Mouse (Mus musculus) stomach, embryonic 14.5 days (tissue): ENCODE measurements around the gene Gm48552. TPM values are rescaled to one million over a fixed set of nuclear protein-coding genes. Genes with fewer than 3 reads are reported as not detected.

Source experiments
- ATAC-seq: fragments of 200-750 bp; cut with Nextera tagmentation; 2 replicates; pipeline ENCODE4 v1.8.0; 2017; ENCODE audit warnings: low read depth, moderate TSS enrichment; ENCODE audit not compliant: insufficient number of reproducible peaks, insufficient read depth, low FRiP score
- H3K27ac ChIP-seq: fragments of 300-500 bp; sonication (generic); 2 replicates; pipeline ENCODE4 v1.5.1; 2014; ENCODE audit warnings: mild to moderate bottlenecking, low read length, moderate library complexity, mixed read lengths
- H3K27me3 ChIP-seq: fragments of 300-500 bp; sonication (generic); 2 replicates; pipeline ENCODE4 v1.6.1; 2014; ENCODE audit warnings: low read length, control low read depth, mixed read lengths; ENCODE audit not compliant: control insufficient read depth, insufficient read depth
- H3K36me3 ChIP-seq: fragments of 300-500 bp; sonication (generic); 2 replicates; pipeline ENCODE4 v1.6.1; 2014; ENCODE audit warnings: mild to moderate bottlenecking, control low read depth, low read length, moderate library complexity, mixed read lengths; ENCODE audit not compliant: control insufficient read depth, insufficient read depth
- H3K4me1 ChIP-seq: fragments of 300-500 bp; sonication (generic); 2 replicates; pipeline ENCODE4 v1.6.1; 2014; ENCODE audit warnings: low read length, control low read depth, mixed read lengths; ENCODE audit not compliant: control insufficient read depth, insufficient read depth
- H3K4me2 ChIP-seq: fragments of 300-500 bp; sonication (generic); replicated peaks from 2 replicates; pipeline ENCODE4 v1.6.1; 2014; ENCODE audit warnings: low read depth, low read length, control low read depth
- H3K4me3 ChIP-seq: fragments of 300-500 bp; sonication (generic); 2 replicates; pipeline ENCODE4 v1.5.1; 2014; ENCODE audit warnings: low read depth, low read length, control low read depth
- H3K9ac ChIP-seq: fragments of 300-500 bp; sonication (generic); replicated peaks from 2 replicates; pipeline ENCODE4 v1.6.1; 2014; ENCODE audit warnings: low read depth, mild to moderate bottlenecking, control low read depth, low read length, moderate library complexity, mixed read lengths
- H3K9me3 ChIP-seq: fragments of 300-500 bp; sonication (generic); 2 replicates; pipeline ENCODE4 v1.6.1; 2016; ENCODE audit warnings: low read depth, low read length, control low read depth; ENCODE audit not compliant: control insufficient read depth
- WGBS: fragments of 180-500 bp; shearing (Covaris S2); extraction: QIAGEN DNeasy Blood & Tissue Kit; methylation state at CpG from one replicate; pipeline ENCODE4 v1.1.7; 2014; 5-methylcytosine and 5-hydroxymethylcytosine counted together
- polyA plus RNA-seq: library from polyadenylated mRNA; unstranded; fragments of >200 nt; fragmentation: Nextera tagmentation; extraction: Ambion mirVana; gene quantifications from 2 replicates; pipeline ENCODE4 v1.2.1, GENCODE M21; 2014

Gm48552 gene
- polyA plus RNA-seq, 1 experiment from 2014 or later: 1.0 TPM

DNA sequence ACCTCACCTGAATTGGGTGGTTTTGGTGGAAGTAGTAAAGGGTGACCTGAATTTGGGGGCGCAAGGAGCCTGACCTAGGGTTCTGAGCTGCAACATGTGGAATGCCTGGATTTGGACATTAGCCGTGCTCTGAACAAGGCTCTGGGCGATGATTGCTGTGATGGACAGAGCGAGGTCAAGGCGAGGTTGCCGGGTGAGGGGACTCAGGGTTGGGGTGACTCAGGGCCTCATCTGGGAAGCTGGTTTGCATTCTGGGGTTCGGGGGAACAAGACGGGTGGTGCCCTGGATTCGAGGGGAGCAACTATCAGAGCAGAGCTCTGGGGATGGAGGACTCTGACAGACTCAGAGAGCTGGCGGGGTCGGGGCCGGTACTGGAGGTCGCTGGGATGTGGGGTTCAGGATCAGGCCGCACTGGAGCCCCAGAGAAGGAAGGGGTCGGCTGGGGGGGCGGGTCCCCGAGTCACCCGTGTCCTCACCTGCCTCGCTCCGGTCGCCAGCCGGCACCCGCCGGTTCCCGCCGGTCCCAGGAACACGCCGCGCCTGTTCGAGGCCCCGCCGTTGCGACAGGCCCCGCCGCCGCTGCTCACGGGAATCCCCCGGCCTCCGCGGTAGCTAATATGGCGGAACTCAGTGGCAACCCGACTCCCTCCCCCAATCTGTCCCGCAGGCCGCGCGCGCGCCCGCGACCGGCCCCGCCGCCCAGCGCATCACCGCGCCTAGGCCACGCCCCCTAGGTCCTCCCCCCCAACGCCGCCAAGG, 10.8 kb upstream of the Gm48552 start, which contains the start of gene Fzr1:
TSS of gene Fzr1 (minus strand) at position 724 of the 760 bp plus-strand sequence.
- WGBS: 2% methylated on average over 56 of the region's 59 CpGs
- H3K9ac ChIP-seq: peak within 1 kb of the TSS; percentile 89

DNA sequence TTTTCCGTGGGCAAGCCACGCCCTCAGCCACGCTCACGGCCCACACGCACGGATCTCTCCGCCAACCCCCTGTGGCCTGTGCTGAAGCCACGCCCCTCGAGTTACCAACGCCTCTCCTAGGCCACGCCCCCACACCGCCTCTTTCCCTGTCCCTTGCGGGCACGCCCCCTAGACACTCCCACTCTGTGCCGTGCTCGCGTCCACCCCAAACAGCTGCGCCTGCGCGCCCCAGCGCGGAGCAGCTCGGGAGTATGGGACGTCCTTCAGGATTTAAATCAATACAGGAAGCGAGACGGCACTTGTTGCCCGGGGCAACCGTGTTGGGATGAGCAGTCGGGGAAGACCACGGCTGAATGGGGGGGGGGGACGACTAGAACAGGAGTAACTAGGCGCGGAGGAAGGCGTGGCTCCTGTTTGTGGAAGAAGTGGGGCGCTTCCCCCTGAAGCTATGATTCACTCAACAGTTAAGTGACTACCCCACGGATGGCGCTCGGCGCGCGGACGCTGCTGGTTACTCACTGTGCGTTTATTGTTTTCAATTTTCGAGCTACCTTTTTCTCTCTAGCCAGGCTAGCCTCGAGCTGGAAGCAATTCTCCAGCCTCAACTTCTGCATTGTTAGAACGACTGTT, 10.1 kb upstream of the Gm48552 start:
- Histone ChIP-seq H3K4me3 (peak overlapping the region; percentile 79), H3K4me1 (peaks cover 16% of the 10 kb centered on the region), H3K9me3 (no peaks in the 10 kb centered on the region), H3K27ac (peak overlapping the region; percentile 62; the same call in 1 of the 2 replicates), H3K27me3 (no peaks in the 10 kb centered on the region), H3K36me3 (peaks cover 16% of the 10 kb centered on the region; the same call in 1 of the 2 replicates), H3K9ac (peak overlapping the region; percentile 18), H3K4me2 (peak overlapping the region; percentile 56)
- ATAC-seq: peak; percentile 97
- WGBS: under 1% methylated on average over 46 of the region's 46 CpGs

More for the DNA sequence above, 10.8 kb upstream of the Gm48552 start, which contains the start of gene Fzr1:
- Histone ChIP-seq H3K36me3 (peaks cover 23% of the 10 kb centered on the region; the same call in 1 of the 2 replicates), H3K4me3 (peak within 1 kb of the TSS; percentile 79), H3K27me3 (no peaks in the 10 kb centered on the region), H3K9me3 (no peaks in the 10 kb centered on the region), H3K4me1 (peaks cover 16% of the 10 kb centered on the region), H3K4me2 (peak within 1 kb of the TSS; percentile 79), H3K27ac (peak within 1 kb of the TSS; percentile 72; the same call in 1 of the 2 replicates)
- peak; percentile 30 for ATAC-seq

DNA sequence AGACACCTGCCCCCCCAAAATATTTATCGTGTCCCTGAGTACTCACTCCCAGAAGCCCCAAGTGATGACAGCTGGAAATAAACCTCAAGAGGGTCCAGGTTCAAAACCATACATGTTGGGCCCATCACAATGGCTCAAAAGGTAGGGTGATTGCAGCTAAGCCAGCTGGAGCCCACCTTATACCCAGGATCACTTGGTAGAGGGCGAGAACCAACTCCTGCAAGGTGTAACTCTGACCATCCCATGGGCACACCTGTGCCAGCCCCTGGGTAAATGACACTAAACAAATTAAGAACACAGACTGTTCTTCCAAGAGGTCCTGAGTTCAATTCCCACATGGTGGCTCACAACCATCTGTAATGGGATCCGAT, 9.6 kb upstream of the Gm48552 start:
- Histone ChIP-seq H3K9ac (peak overlapping the region; percentile 18), H3K9me3 (no peaks in the 10 kb centered on the region), H3K36me3 (peaks cover 11% of the 10 kb centered on the region; the same call in 1 of the 2 replicates), H3K27ac (peak overlapping the region; percentile 62; the same call in 1 of the 2 replicates), H3K4me3 (peak overlapping the region; percentile 79), H3K4me1 (peaks cover 16% of the 10 kb centered on the region), H3K27me3 (no peaks in the 10 kb centered on the region), H3K4me2 (peak overlapping the region; percentile 56)
- WGBS: 63% methylated on average over 3 of the region's 3 CpGs
- ATAC-seq: no peak

DNA sequence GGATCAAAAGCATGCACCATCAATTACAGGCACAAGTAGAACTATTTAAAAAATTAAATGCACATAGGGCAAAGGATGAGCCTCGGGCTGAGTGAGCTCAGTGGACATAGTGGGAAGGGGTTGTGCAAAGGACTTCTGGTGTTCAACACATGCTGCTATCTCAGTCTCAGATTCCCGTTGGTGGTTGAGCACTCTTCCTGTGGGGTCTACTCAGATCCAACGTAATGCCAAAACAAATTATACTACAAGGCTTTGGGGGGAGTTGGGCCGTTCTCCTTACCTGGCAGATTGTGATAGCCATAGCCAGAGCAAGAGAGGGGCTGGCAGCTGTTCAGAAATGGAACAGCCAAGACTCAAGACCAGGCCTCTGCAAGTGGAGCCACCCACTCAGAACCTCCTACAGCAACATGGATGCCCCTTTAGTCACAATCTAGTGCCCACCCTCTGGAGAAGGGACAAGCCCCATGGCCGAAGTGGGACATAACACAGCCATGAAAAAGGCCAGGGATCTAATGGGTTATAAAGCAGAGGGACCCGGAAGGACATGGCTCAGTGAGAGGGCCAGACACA, 8.9 kb upstream of the Gm48552 start:
- Histone ChIP-seq H3K27ac (no peak overlapping the region), H3K4me1 (peaks cover 17% of the 10 kb centered on the region), H3K4me3 (no peak overlapping the region), H3K9ac (no peak overlapping the region), H3K36me3 (peaks cover 8% of the 10 kb centered on the region; the same call in 1 of the 2 replicates), H3K4me2 (no peak overlapping the region), H3K27me3 (no peaks in the 10 kb centered on the region), H3K9me3 (no peaks in the 10 kb centered on the region)
- WGBS: 91% methylated on average over 6 of the region's 6 CpGs
- no peak for ATAC-seq

DNA sequence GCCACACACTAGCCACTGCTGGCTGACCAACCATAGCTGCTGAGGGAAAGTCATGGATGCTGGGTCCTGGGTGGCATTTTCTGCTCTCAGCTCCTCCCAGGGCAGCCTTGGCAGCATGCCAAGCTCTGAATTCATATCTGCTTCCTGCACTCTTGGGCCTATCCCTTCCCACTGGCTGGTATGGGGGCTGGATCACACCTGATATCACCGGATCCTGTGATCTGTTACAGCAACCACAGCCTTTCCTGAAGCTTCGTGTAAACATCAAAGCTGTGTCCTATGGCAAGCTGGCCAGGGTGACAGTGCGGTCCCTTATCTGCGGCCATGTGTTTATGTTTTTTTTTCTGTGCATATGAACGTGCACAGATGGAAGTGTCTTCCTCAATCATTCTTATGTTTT, 6.8 kb upstream of the Gm48552 start:
- Histone ChIP-seq H3K4me3 (no peak overlapping the region), H3K4me1 (peaks cover 17% of the 10 kb centered on the region), H3K27me3 (no peaks in the 10 kb centered on the region), H3K4me2 (no peak overlapping the region), H3K9me3 (no peaks in the 10 kb centered on the region), H3K27ac (no peak overlapping the region), H3K9ac (no peak overlapping the region), H3K36me3 (peaks cover 12% of the 10 kb centered on the region)
- ATAC-seq: no peak
- 69% methylated on average over 5 of the region's 5 CpGs for WGBS

DNA sequence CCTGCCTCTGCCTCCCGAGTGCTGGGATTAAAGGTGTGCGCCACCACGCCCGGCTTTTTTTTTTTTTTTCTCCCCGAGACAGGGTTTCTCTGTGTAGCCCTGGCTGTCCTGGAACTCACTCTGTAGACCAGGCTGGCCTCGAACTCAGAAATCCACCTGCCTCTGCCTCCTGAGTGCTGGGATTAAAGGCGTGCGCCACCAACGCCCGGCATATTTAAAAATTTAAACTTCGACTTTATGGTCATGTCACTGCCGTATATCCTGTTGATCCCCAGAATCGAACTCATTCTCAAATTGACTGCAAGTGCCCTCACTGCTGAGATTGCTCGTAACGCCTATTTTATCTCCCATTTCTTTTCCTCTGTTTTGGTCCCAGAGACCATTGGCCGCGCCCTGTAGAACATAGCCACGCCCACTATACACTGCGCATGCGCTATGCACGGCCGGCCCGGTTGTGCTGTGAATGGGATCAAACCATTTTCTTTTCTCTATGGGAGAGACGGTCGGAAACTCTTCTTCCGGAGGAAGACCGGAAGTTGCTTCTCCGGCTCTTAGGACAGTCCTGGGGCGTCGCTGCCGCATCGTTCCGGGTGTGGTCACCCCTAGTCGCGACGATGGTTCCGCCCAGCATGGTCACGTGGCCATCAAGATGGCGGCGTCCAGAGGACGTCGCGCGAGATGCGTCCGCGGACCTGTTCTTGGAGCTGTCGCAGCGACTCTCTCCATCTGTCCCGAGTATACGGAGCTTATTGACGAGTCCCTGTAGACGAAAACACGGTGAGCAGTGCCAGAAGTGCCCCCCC, 4.8 kb upstream of the Gm48552 start, which contains the start of the genes Dohh and Gm48551:
TSS of gene Dohh (plus strand) at position 627 of the 803 bp plus-strand sequence.
TSS of gene Gm48551 (plus strand) at position 665 of the 803 bp plus-strand sequence.
- Histone ChIP-seq H3K9ac (peak within 1 kb of the TSS; percentile 80), H3K4me3 (peak within 1 kb of the TSS; percentile 96), H3K4me2 (peak within 1 kb of the TSS; percentile 80), H3K27ac (peak within 1 kb of the TSS; percentile 79; the same call in 1 of the 2 replicates), H3K36me3 (peaks cover 25% of the 10 kb centered on the region), H3K9me3 (no peaks in the 10 kb centered on the region), H3K4me1 (peaks cover 12% of the 10 kb centered on the region), H3K27me3 (no peaks in the 10 kb centered on the region)
- ATAC-seq: peak; percentile 92
- 4% methylated on average over 52 of the region's 54 CpGs for WGBS

DNA sequence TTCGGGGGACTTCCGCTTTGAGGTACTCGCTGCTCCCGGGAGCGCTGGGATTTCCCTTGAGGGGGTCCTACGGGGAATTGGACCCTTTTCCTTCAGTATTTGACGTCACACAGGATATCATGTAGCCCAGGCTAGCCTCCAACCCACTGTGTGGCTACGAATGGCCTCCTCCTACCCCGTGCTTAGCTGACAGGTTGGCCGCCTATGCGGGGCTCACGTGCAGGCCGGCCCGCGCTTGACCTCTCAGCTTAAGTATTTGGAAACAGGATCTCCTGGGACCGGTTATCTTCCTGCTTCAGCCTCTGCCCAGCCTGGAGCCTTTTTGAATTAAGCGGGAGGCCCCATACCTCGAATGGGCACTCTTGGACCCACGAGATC, 4.2 kb upstream of the Gm48552 start:
- Histone ChIP-seq H3K4me1 (peaks cover 13% of the 10 kb centered on the region), H3K27me3 (no peaks in the 10 kb centered on the region), H3K4me2 (peak overlapping the region; percentile 80), H3K36me3 (peaks cover 25% of the 10 kb centered on the region), H3K27ac (peak overlapping the region; percentile 79; the same call in 1 of the 2 replicates), H3K9me3 (no peaks in the 10 kb centered on the region), H3K9ac (peak overlapping the region; percentile 80), H3K4me3 (peak overlapping the region; percentile 96)
- WGBS: 0% methylated on average over 19 of the region's 19 CpGs
- no peak for ATAC-seq
